32 mouse cellular contexts compared by ENCODE assay signal in the genomic region with DNA sequence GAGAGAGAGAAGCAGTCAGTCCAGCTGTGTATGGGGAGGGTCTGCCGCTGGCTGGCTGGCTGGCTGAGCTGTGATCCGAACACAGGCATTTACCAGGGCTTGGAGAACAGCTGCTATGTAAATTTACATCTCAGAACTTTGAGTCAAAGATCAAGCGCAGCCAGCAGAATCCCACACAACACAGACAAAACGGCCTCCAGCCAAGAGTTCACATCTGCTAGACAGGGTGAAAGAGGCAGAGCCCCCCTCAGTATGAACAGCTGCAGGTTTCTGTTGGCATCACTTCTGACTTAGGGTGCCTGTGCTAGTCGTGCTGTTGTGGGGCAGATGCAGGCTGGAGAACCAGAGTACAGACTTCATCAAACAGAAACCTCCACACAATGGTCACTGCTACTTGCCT. TPM values are rescaled to one million over a fixed set of nuclear protein-coding genes. Genes with fewer than 3 reads are reported as not detected.
DNase-seq lines count a peak whose midpoint lies in the region; ATAC-seq and TF ChIP-seq lines count a peak whose summit lies in the region.
"Had no signal": no experiment of that assay in that cellular context is flagged by ENCODE, and none has a peak within 500 bp of the region (broad histone marks: within the 10 kb centered on the region; RNA-seq: fewer than 3 reads in every experiment).

No protein-coding gene starts in this region.

- peak; percentile 36 for DNase-seq in forebrain, postnatal 0 days
- DNase-seq in lung, embryonic 14.5 days: peak; percentile 10
- DNase-seq in lung, postnatal 14 days: no peak
- peak; percentile 11 for DNase-seq in forelimb bud, embryonic 11.5 days (ENCODE audit: low read depth, low spot score)
- no peak for DNase-seq in neural tube, embryonic 10.5 days (ENCODE audit: extremely low spot score, low spot score)
- DNase-seq in embryo, embryonic 10.5 days (ENCODE audit: low spot score): no peak
- DNase-seq: adrenal gland, postnatal 10 days; adrenal gland, postnatal 36 days; B cell, adult 2 months; cerebellum, adult 11 months; cerebellum, adult 2 months; cerebellum, adult 9-11 months; cerebellum, postnatal 25 days; embryo, embryonic 11 days; gastrocnemius, postnatal 25 days; heart, adult 18-20 months; heart, postnatal 10 days; heart, postnatal 36 days had no signal

- no peaks in the 10 kb centered on the region for H3K36me3 ChIP-seq in forebrain, postnatal 0 days (ENCODE audit: insufficient read depth)
- H3K36me3 ChIP-seq in forebrain, embryonic 12.5 days (replicated peaks): no peaks in the 10 kb centered on the region
- H3K36me3 ChIP-seq in lung, embryonic 14.5 days (ENCODE audit: insufficient read depth): no peaks in the 10 kb centered on the region
- H3K36me3 ChIP-seq in limb, embryonic 15.5 days: no peaks in the 10 kb centered on the region
- H3K36me3 ChIP-seq: forebrain, embryonic 10.5 days; G1E; heart, embryonic 12.5 days; heart, embryonic 15.5 days; hindbrain, embryonic 10.5 days; hindbrain, embryonic 13.5 days; intestine, embryonic 15.5 days had no signal

- no peaks in the 10 kb centered on the region for H3K9me3 ChIP-seq in forebrain, postnatal 0 days (ENCODE audit: low read length)
- no peaks in the 10 kb centered on the region for H3K9me3 ChIP-seq in forebrain, embryonic 12.5 days
- no peaks in the 10 kb centered on the region for H3K9me3 ChIP-seq in lung, embryonic 14.5 days (ENCODE audit: low read depth, low read length)
- no peaks in the 10 kb centered on the region for H3K9me3 ChIP-seq in limb, embryonic 15.5 days
- H3K9me3 ChIP-seq: forebrain, embryonic 10.5 days; heart, embryonic 15.5 days; hindbrain, embryonic 10.5 days; hindbrain, embryonic 13.5 days; intestine, embryonic 15.5 days had no signal

- H3K4me2 ChIP-seq in forebrain, postnatal 0 days (ENCODE audit: low read depth): no peak overlapping the region
- H3K4me2 ChIP-seq in forebrain, embryonic 12.5 days: no peak overlapping the region
- no peak overlapping the region for H3K4me2 ChIP-seq in lung, embryonic 14.5 days
- no peak overlapping the region for H3K4me2 ChIP-seq in limb, embryonic 15.5 days
- H3K4me2 ChIP-seq: heart, embryonic 12.5 days; heart, embryonic 15.5 days; hindbrain, embryonic 13.5 days; intestine, embryonic 15.5 days had no signal

- no peak overlapping the region for H3K9ac ChIP-seq in forebrain, postnatal 0 days
- no peak overlapping the region for H3K9ac ChIP-seq in forebrain, embryonic 12.5 days
- H3K9ac ChIP-seq in lung, embryonic 14.5 days: no peak overlapping the region
- no peak overlapping the region for H3K9ac ChIP-seq in limb, embryonic 15.5 days
- H3K9ac ChIP-seq: heart, embryonic 12.5 days; heart, embryonic 15.5 days; hindbrain, embryonic 13.5 days; intestine, embryonic 15.5 days had no signal

- peaks cover 5% of the 10 kb centered on the region for H3K4me1 ChIP-seq in forebrain, postnatal 0 days (ENCODE audit: insufficient read depth)
- H3K4me1 ChIP-seq in forebrain, embryonic 12.5 days: peaks cover 3% of the 10 kb centered on the region; the same call in 1 of the 2 replicates
- H3K4me1 ChIP-seq in lung, embryonic 14.5 days (ENCODE audit: insufficient read depth): no peaks in the 10 kb centered on the region
- peaks cover 6% of the 10 kb centered on the region; the same call in 1 of the 2 replicates for H3K4me1 ChIP-seq in limb, embryonic 15.5 days
- H3K4me1 ChIP-seq: forebrain, embryonic 10.5 days had no signal

- H3K27me3 ChIP-seq in forebrain, postnatal 0 days (ENCODE audit: insufficient read depth, low read length): no peaks in the 10 kb centered on the region
- H3K27me3 ChIP-seq in forebrain, embryonic 12.5 days: no peaks in the 10 kb centered on the region
- no peaks in the 10 kb centered on the region for H3K27me3 ChIP-seq in lung, embryonic 14.5 days (ENCODE audit: insufficient read depth, low read length)
- H3K27me3 ChIP-seq in limb, embryonic 15.5 days: no peaks in the 10 kb centered on the region
- H3K27me3 ChIP-seq: CH12.LX; heart, embryonic 12.5 days; heart, embryonic 15.5 days; hindbrain, embryonic 13.5 days; intestine, embryonic 15.5 days; Patski had no signal

- no peak for TF ChIP-seq CTCF in forebrain, postnatal 0 days (IDR thresholded peaks at IDR 0.05; ENCODE audit: low read depth)
- TF ChIP-seq CTCF in lung, embryonic 14.5 days (IDR thresholded peaks at IDR 0.05; ENCODE audit: low read depth): no peak

- WGBS in forebrain, postnatal 0 days: 65% methylated on average over 5 of the region's 5 CpGs
- 67% methylated on average over 5 of the region's 5 CpGs for WGBS in forebrain, embryonic 12.5 days
- WGBS in lung, embryonic 14.5 days: 26% methylated on average over 5 of the region's 5 CpGs
- WGBS in limb, embryonic 15.5 days: 33% methylated on average over 5 of the region's 5 CpGs

- H3K4me3 ChIP-seq in forebrain, postnatal 0 days (ENCODE audit: low read depth, low read length): no peak overlapping the region
- H3K4me3 ChIP-seq in forebrain, embryonic 12.5 days (replicated peaks): no peak overlapping the region
- no peak overlapping the region for H3K4me3 ChIP-seq in lung, embryonic 14.5 days (ENCODE audit: low read depth, low read length)
- H3K4me3 ChIP-seq in limb, embryonic 15.5 days: no peak overlapping the region
- H3K4me3 ChIP-seq: forebrain, embryonic 10.5 days; heart, embryonic 12.5 days; heart, embryonic 15.5 days; hindbrain, embryonic 10.5 days; hindbrain, embryonic 13.5 days; intestine, embryonic 15.5 days had no signal

- no peak overlapping the region for H3K27ac ChIP-seq in forebrain, postnatal 0 days (ENCODE audit: low read depth, low read length)
- no peak overlapping the region for H3K27ac ChIP-seq in forebrain, embryonic 12.5 days
- H3K27ac ChIP-seq in lung, embryonic 14.5 days (ENCODE audit: low read depth): no peak overlapping the region
- no peak overlapping the region for H3K27ac ChIP-seq in limb, embryonic 15.5 days
- H3K27ac ChIP-seq: forebrain, embryonic 10.5 days; heart, embryonic 15.5 days; hindbrain, embryonic 10.5 days; hindbrain, embryonic 13.5 days; intestine, embryonic 15.5 days had no signal

- no peak for ATAC-seq in forebrain, postnatal 0 days
- ATAC-seq in forebrain, embryonic 12.5 days (ENCODE audit: low FRiP score): no peak
- peak; percentile 52; the same call in 1 of the 2 replicates for ATAC-seq in lung, embryonic 14.5 days (ENCODE audit: insufficient read depth)
- peak; percentile 65; the same call in 1 of the 2 replicates for ATAC-seq in limb, embryonic 15.5 days (ENCODE audit: insufficient number of reproducible peaks, low FRiP score, low TSS enrichment, low read depth)
- ATAC-seq: forebrain, embryonic 14.5 days; hindbrain, embryonic 16.5 days; intestine, embryonic 15.5 days; Patski had no signal

RNA-seq across cellular contexts. Expression of gene Cdh4, which starts 46.8 kb away (rescaled TPM):
- total RNA-seq in forebrain, postnatal 0 days (2014; rRNA removed): 47.9 and 84.0 TPM in 2 replicates
- polyA plus RNA-seq in forebrain, postnatal 0 days (2015; fragmentation: Nextera tagmentation; extraction: Ambion mirVana): 44.0 and 58.9 TPM in 2 replicates
- polyA plus RNA-seq in forebrain, embryonic 12.5 days (2016; fragmentation: Nextera tagmentation; extraction: Ambion mirVana): 29.4 and 30.7 TPM in 2 replicates
- polyA plus RNA-seq in lung, embryonic 14.5 days (2014; fragmentation: Nextera tagmentation; extraction: Ambion mirVana): 4.9 and 5.2 TPM in 2 replicates
- polyA plus RNA-seq in limb, embryonic 15.5 days (2015; fragmentation: Nextera tagmentation; extraction: Ambion mirVana): 7.5 and 8.8 TPM in 2 replicates
- total RNA-seq: CH12.LX; common myeloid progenitor, adult 5-6 weeks had no signal
- polyA plus RNA-seq: G1E, Patski had no signal

Comparison
In these comparisons a context has a peak if more than half of its experiments do, and no peak if none do; other contexts are left out.
1. DNase-seq: peak in forebrain, postnatal 0 days (single experiment), lung, embryonic 14.5 days (single experiment) and forelimb bud, embryonic 11.5 days (single experiment); none in lung, postnatal 14 days (single experiment), neural tube, embryonic 10.5 days (single experiment) and embryo, embryonic 10.5 days (single experiment).
2. ATAC-seq: peak in lung, embryonic 14.5 days (single experiment) and limb, embryonic 15.5 days (single experiment); none in forebrain, postnatal 0 days (single experiment) and forebrain, embryonic 12.5 days (single experiment).